In the genomic region with DNA sequence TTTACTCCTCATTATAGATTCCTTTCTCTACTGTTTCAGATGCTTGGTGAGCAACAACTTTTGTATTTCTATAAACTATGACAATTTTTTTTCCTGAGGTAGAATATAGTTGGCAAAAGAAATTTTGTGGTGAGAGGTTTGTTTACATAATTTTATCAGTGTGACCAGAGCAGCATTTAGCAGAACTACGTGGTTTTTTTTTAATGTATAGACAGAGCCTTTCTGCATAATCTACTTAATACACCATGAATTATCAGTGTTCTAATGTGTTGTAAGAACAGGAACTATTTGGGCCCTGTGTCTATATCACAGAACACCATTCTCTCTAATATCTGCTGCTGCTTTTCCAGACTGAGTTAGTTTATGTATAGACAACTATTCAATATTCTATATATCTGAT, we compare ENCODE assay signal across 17 mouse cellular contexts.
"Had no signal": no experiment of that assay in that cellular context is flagged by ENCODE, and none has a peak within 500 bp of the region (broad histone marks: within the 10 kb centered on the region; RNA-seq: fewer than 3 reads in every experiment).

No protein-coding gene starts in this region.

- H3K4me3 ChIP-seq: neural tube, embryonic 12.5 days; neural tube, embryonic 13.5 days; neural tube, embryonic 15.5 days; stomach, embryonic 15.5 days had no signal

- H3K27me3 ChIP-seq: neural tube, embryonic 12.5 days; neural tube, embryonic 13.5 days; neural tube, embryonic 15.5 days; stomach, embryonic 15.5 days had no signal

- H3K4me1 ChIP-seq: neural tube, embryonic 12.5 days; neural tube, embryonic 13.5 days; neural tube, embryonic 15.5 days; stomach, embryonic 15.5 days had no signal

- DNase-seq: retina, postnatal 1 day; right cerebral cortex, adult 18-20 months; right cerebral cortex, postnatal 14 days; right cerebral cortex, postnatal 25 days; right cerebral cortex, postnatal 4 days; spleen, adult 18-20 months; thymus, adult 18-20 months; thymus, adult 2 months; thymus, postnatal 14 days; thymus, postnatal 25 days; thymus, postnatal 36 days; thymus, postnatal 4 days had no signal

- H3K27ac ChIP-seq: neural tube, embryonic 12.5 days; neural tube, embryonic 13.5 days; neural tube, embryonic 15.5 days; stomach, embryonic 15.5 days; stomach, postnatal 0 days had no signal

- H3K9me3 ChIP-seq: neural tube, embryonic 12.5 days; neural tube, embryonic 13.5 days; neural tube, embryonic 15.5 days; stomach, embryonic 15.5 days had no signal

- H3K36me3 ChIP-seq: neural tube, embryonic 12.5 days; neural tube, embryonic 13.5 days; neural tube, embryonic 15.5 days; stomach, embryonic 15.5 days had no signal

- H3K9ac ChIP-seq: neural tube, embryonic 12.5 days; neural tube, embryonic 13.5 days; neural tube, embryonic 15.5 days; stomach, embryonic 15.5 days had no signal
